Mouse (Mus musculus): ENCODE data around the gene Megf6. TPM values are rescaled to one million over a fixed set of nuclear protein-coding genes. Genes with fewer than 3 reads are reported as not detected.

The Megf6 gene
- polyA plus RNA-seq, 1 experiment from 2014 or later = 70.0 TPM

DNA sequence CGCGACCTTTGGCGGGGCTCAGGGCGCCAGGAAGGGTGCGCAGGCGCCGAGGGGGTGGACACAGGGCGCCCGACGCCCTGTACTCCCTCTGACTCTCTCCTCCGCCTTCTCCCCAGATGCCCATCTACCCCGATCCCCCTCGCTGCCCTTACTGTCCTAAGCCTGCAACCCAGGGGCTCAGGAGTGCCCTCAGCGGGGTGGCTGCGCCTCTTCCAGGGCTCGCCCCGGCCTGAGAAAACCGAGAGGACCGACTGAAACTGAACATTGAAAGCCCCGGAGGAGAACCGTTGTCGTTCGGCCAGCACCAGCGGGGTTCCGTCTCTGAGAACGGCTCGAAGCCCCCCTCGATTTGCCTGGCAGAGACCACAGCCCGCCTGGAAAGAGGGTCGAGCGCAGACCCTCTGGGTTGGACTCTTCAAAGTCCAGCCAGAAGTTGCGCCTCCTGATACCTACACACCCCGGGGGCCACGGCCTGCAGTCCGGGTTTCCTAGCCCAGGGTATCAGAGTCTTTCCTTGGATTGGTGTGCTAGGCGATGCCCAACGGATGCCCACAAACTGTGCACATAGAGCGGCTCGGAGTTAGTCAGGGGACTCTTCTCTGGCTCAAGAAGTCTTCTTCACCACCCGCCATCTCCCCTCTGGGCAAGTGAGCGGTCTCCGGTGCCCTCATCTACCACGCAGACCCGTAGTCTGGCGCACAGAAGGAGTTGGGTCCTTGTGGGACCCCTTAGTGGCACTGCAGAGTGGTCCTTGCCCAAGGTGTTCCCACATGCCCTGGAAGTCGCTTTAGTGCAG, 30.1 kb upstream of the Megf6 start:
- Histone ChIP-seq H3K9me3 (no peaks in the 10 kb centered on the region), H3K36me3 (no peaks in the 10 kb centered on the region; the same call in 1 of the 2 replicates), H3K27me3 (peaks cover 66% of the 10 kb centered on the region), H3K9ac (peak overlapping the region; percentile 65), H3K4me1 (peaks cover 36% of the 10 kb centered on the region), H3K4me2 (replicated peaks) (peak overlapping the region; percentile 93), H3K4me3 (peak overlapping the region; percentile 76), H3K27ac (no peak overlapping the region)
- ATAC-seq (ENCODE audit: low FRiP score, low read depth) = no peak
- WGBS = 1% methylated on average over 45 of the region's 46 CpGs

GRCm38 (mm10) chr4:154141009-154141867, 29.3 kb upstream of the Megf6 start:
- Histone ChIP-seq H3K27ac (no peak overlapping the region), H3K27me3 (peaks cover 57% of the 10 kb centered on the region), H3K9me3 (no peaks in the 10 kb centered on the region), H3K4me2 (replicated peaks) (peak overlapping the region; percentile 93), H3K4me3 (peak overlapping the region; percentile 76; the same call in 1 of the 2 replicates), H3K9ac (no peak overlapping the region), H3K36me3 (peaks cover 2% of the 10 kb centered on the region), H3K4me1 (peaks cover 36% of the 10 kb centered on the region)
- 1% methylated on average over 42 of the region's 42 CpGs for WGBS
- no peak for ATAC-seq (ENCODE audit: low FRiP score, low read depth)

GRCm38 (mm10) chr4:154142211-154143040, 28.1 kb upstream of the Megf6 start, which contains the start of gene Wrap73:
Wrap73 (plus strand) TSS chr4:154142372.
- Histone ChIP-seq H3K4me1 (peaks cover 36% of the 10 kb centered on the region), H3K9me3 (no peaks in the 10 kb centered on the region), H3K27me3 (peaks cover 45% of the 10 kb centered on the region), H3K4me3 (peak within 1 kb of the TSS; percentile 76), H3K4me2 (replicated peaks) (peak within 1 kb of the TSS; percentile 93), H3K9ac (peak within 1 kb of the TSS; percentile 81), H3K27ac (peak within 1 kb of the TSS; percentile 81), H3K36me3 (peaks cover 14% of the 10 kb centered on the region)
- WGBS = 2% methylated on average over 49 of the region's 49 CpGs
- ATAC-seq (ENCODE audit: low FRiP score, low read depth) = peak; percentile 94

GRCm38 (mm10) chr4:154144712-154145111, 25.8 kb upstream of the Megf6 start:
- Histone ChIP-seq H3K4me2 (replicated peaks) (no peak overlapping the region), H3K36me3 (peaks cover 32% of the 10 kb centered on the region), H3K4me1 (peaks cover 30% of the 10 kb centered on the region), H3K4me3 (no peak overlapping the region), H3K27ac (no peak overlapping the region), H3K9me3 (no peaks in the 10 kb centered on the region), H3K27me3 (peaks cover 23% of the 10 kb centered on the region), H3K9ac (no peak overlapping the region)
- WGBS = 81% methylated on average over 3 of the region's 3 CpGs
- ATAC-seq (ENCODE audit: low FRiP score, low read depth) = no peak

- 82% methylated on average over 10 of the region's 10 CpGs for WGBS
- ATAC-seq (ENCODE audit: low FRiP score, low read depth) = no peak
- peaks cover 49% of the 10 kb centered on the region for H3K36me3 ChIP-seq
Observed at GRCm38 (mm10) chr4:154146342-154146741, 24.2 kb upstream of the Megf6 start.

GRCm38 (mm10) chr4:154154104-154154503, 16.4 kb upstream of the Megf6 start:
- H3K4me1 ChIP-seq = peaks cover 5% of the 10 kb centered on the region
- no peak overlapping the region for H3K4me3 ChIP-seq
- H3K27me3 ChIP-seq = no peaks in the 10 kb centered on the region
- H3K9ac ChIP-seq = no peak overlapping the region
- no peaks in the 10 kb centered on the region for H3K9me3 ChIP-seq
- H3K4me2 ChIP-seq (replicated peaks) = no peak overlapping the region
- WGBS = 76% methylated on average over 11 of the region's 11 CpGs
- no peak for ATAC-seq (ENCODE audit: low FRiP score, low read depth)
- H3K27ac ChIP-seq = no peak overlapping the region
- H3K36me3 ChIP-seq = peaks cover 94% of the 10 kb centered on the region

More at GRCm38 (mm10) chr4:154146342-154146741, 24.2 kb upstream of the Megf6 start:
- H3K4me1 ChIP-seq = peaks cover 15% of the 10 kb centered on the region
- no peak overlapping the region for H3K9ac ChIP-seq
- peaks cover 6% of the 10 kb centered on the region for H3K27me3 ChIP-seq
- no peaks in the 10 kb centered on the region for H3K9me3 ChIP-seq
- no peak overlapping the region for H3K4me3 ChIP-seq
- H3K4me2 ChIP-seq (replicated peaks) = no peak overlapping the region
- H3K27ac ChIP-seq = no peak overlapping the region

- Histone ChIP-seq H3K27me3 (no peaks in the 10 kb centered on the region), H3K27ac (no peak overlapping the region), H3K4me2 (replicated peaks) (no peak overlapping the region), H3K4me3 (no peak overlapping the region), H3K36me3 (peaks cover 76% of the 10 kb centered on the region), H3K4me1 (peaks cover 15% of the 10 kb centered on the region), H3K9ac (no peak overlapping the region), H3K9me3 (no peaks in the 10 kb centered on the region)
- no peak for ATAC-seq (ENCODE audit: low FRiP score, low read depth)
- WGBS = 82% methylated on average over 7 of the region's 7 CpGs
Observed at GRCm38 (mm10) chr4:154156050-154156449, 14.5 kb upstream of the Megf6 start.

DNA sequence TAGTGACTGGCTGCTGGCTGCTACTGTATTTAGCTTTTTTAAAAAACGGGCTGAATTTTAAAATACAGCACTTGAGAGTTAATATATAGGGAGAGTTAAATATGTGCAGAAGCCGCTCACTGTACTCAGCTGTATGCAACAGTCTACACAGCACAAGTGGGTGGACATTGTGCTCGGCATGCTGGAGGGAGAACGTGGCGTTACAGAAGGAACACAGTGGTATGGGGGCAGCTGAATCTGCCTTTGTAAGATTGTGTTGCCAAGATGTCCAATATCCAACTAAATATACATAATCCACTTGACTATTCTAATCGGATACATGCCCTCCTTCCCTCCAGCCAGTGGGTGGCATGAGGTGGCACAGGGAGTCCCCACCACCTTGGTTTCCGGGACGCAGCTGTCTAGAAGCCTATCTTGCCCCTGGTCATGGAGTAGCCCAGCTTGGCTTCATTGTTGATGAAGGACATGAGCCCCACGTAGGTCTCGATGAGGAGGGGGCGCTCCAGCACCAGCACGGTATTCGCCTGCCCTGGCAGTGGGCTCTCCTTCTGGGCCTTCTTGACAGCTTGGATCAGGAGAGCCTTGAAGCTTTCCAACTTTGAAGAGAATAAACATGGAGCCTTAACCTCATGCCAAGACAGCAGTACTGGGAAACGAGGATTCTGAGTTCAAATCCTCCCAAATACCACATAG, 12.4 kb upstream of the Megf6 start:
- no peak overlapping the region for H3K27ac ChIP-seq
- H3K9me3 ChIP-seq = no peaks in the 10 kb centered on the region
- H3K4me1 ChIP-seq = peaks cover 22% of the 10 kb centered on the region
- H3K27me3 ChIP-seq = no peaks in the 10 kb centered on the region
- H3K4me3 ChIP-seq = no peak overlapping the region
- no peak for ATAC-seq (ENCODE audit: low FRiP score, low read depth)
- WGBS = 92% methylated on average over 14 of the region's 14 CpGs
- H3K9ac ChIP-seq = no peak overlapping the region
- H3K4me2 ChIP-seq (replicated peaks) = no peak overlapping the region
- peaks cover 55% of the 10 kb centered on the region for H3K36me3 ChIP-seq

DNA sequence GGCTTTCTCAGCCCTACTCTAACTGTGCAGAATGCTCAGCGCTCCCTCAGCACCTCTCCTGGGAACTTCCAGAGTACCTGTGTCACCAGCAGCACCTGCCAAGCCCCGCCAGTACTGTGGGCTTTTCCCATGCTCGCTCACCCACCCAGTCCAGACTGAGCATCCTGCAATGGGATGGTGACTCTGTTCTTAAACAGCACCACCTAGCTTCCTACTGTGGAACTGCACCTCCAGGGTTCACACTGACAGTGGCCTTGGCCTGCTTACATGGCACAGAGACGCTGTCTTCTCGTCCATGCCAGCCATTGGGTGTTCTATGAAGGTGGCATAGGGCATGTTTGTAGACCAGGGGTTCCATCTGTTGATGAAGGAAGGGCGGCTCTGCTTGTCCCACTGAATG, 11.5 kb upstream of the Megf6 start:
- H3K36me3 ChIP-seq = peaks cover 49% of the 10 kb centered on the region
- peak overlapping the region; percentile 86 for H3K4me2 ChIP-seq (replicated peaks)
- ATAC-seq (ENCODE audit: low FRiP score, low read depth) = no peak

GRCm38 (mm10) chr4:154159961-154160537, 10.5 kb upstream of the Megf6 start:
- peak; percentile 63 for ATAC-seq (ENCODE audit: low FRiP score, low read depth)
- peaks cover 39% of the 10 kb centered on the region for H3K36me3 ChIP-seq
- H3K9ac ChIP-seq = peak overlapping the region; percentile 83
- peak overlapping the region; percentile 48; the same call in 1 of the 2 replicates for H3K27ac ChIP-seq
- H3K27me3 ChIP-seq = no peaks in the 10 kb centered on the region
- H3K4me2 ChIP-seq (replicated peaks) = peak overlapping the region; percentile 86
- 3% methylated on average over 47 of the region's 47 CpGs for WGBS
- peak overlapping the region; percentile 89 for H3K4me3 ChIP-seq
- H3K4me1 ChIP-seq = peaks cover 22% of the 10 kb centered on the region
- H3K9me3 ChIP-seq = no peaks in the 10 kb centered on the region

More for the DNA sequence above, 11.5 kb upstream of the Megf6 start:
- H3K4me1 ChIP-seq = peaks cover 22% of the 10 kb centered on the region
- peak overlapping the region; percentile 89; the same call in 1 of the 2 replicates for H3K4me3 ChIP-seq
- no peak overlapping the region for H3K9ac ChIP-seq
- no peak overlapping the region for H3K27ac ChIP-seq
- 17% methylated on average over 6 of the region's 6 CpGs for WGBS
- H3K27me3 ChIP-seq = no peaks in the 10 kb centered on the region
- H3K9me3 ChIP-seq = no peaks in the 10 kb centered on the region

Data from limb, embryonic 13.5 days (tissue).